Mouse (Mus musculus): ENCODE data around the gene Msi2. TPM values are rescaled to one million over a fixed set of nuclear protein-coding genes. Genes with fewer than 3 reads are reported as not detected.

Gene Msi2
- total RNA-seq, 2 experiments from 2014 or later = 116 to 121 TPM

- no peak for DNase-seq (ENCODE audit: low spot score in 2 of 2)
Observed at GRCm38 (mm10) chr11:88639862-88640261, 78.5 kb downstream of the Msi2 start.

- DNase-seq (ENCODE audit: low spot score in 2 of 2) = no peak
Observed at GRCm38 (mm10) chr11:88638936-88639542, 79.3 kb downstream of the Msi2 start.

- DNase-seq (ENCODE audit: low spot score in 2 of 2) = no peak
Observed at GRCm38 (mm10) chr11:88638254-88638653, 80.1 kb downstream of the Msi2 start.

GRCm38 (mm10) chr11:88636934-88637333 is 81.4 kb downstream of the Msi2 start:
- no peak for DNase-seq (ENCODE audit: low spot score in 2 of 2)

DNA sequence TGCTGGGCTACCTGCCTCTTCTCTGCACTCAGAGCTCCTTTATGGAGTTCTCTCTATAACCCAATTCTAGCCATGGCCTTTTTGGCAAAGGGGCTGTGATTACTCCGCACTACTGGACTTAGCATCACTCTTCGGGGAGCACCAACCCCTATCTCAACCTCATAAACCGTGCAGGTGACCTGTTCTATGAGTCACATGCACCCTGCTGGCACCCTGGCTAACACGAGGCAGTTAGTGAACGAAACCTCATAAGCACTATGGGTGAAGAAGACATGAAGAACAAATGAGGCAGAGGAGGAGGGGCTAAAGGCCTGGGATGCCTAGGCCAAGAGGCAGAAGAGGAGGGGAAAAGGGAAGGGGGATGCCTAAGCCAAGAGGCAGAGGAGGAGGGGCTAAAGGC is 82.0 kb downstream of the Msi2 start:
- DNase-seq (ENCODE audit: low spot score in 2 of 2) = no peak

DNA sequence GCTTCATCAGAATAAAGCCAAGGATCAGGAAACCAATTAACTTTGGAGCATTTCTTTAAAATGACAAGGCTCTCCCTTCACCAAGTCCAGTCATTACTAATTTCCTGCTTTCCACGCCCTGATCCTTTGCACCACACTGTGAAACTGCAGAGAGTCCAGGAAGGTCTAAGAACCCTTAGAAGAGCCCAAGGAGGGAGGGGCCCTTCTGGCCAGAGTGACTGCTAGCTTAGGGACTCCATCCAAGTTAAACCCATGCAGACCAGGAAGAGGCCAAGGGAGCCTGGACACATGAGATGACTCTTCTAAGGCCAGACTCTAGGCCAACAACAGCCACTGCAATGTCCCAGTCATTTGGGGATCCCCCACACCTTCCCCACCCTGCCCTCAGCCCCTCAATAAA is 83.7 kb downstream of the Msi2 start:
- DNase-seq (ENCODE audit: low spot score in 2 of 2) = no peak

GRCm38 (mm10) chr11:88631932-88632230 is 86.4 kb downstream of the Msi2 start:
- DNase-seq (ENCODE audit: low spot score in 2 of 2) = no peak

DNA sequence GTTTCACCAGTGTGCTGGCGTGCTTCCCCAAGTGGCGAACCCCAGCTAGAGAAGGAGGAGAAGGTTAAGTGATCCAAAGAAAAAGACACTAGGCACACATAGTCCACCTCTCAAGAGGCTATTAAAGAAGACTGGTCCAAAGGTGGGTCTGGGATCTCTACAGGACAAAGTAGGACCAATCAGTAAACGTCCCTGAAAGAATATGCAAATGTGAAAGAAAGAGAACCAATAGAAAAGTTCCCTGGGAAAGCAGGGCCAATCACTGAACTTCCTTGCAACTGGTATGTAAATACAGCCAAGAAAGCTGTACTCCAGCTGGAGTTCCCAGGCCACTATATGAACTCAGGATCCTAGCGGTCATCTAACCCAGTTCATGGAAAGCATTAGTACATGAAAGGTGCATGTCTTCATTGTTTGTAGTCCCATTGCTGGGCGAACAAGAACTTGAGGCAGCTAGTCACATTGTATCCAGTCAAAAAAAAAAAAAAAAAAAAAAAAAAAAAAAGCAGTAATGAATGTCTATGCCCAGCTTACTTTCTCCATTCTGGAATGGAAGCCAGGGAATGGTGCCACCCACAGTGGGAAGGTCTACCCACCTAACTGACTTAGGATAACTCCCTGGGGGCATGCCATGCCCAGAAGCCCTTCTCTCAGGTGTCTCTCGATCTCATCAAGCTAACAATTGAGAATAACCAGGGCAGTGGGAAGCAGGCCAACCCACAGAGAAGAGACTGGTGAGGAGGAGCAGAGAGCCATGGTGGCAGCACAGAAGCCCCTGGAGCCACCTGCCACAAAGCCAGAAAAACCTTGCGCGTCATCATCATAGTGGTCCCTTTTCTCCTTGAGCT is 87.0 kb downstream of the Msi2 start:
- no peak for DNase-seq (ENCODE audit: low spot score in 2 of 2)

GRCm38 (mm10) chr11:88629619-88630018 is 88.7 kb downstream of the Msi2 start:
- DNase-seq (ENCODE audit: low spot score in 2 of 2) = peak in 1 of 2 experiments; percentile 68

- DNase-seq (ENCODE audit: low spot score in 2 of 2) = no peak
Observed at GRCm38 (mm10) chr11:88629165-88629564, 89.1 kb downstream of the Msi2 start.

DNA sequence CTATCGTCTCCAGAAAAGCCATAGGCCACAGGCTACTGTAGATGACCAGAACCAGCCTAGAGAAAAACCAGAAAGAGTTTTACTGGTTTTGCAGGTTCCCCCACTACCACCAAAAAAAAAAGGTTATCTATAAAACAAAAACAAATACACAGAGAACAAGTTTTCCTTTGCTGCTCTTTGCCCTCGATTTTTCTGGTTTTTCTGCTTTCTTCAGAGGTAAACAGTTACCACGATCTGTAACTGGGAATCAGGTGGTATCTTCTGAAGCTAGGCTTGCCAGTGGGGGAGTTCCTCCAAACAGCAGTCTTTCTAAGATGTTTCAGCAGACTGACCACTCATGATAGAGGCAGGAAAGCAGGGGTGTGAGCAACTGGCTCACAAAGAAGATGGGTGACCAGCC is 89.6 kb downstream of the Msi2 start:
- no peak for DNase-seq (ENCODE audit: low spot score in 2 of 2)

DNA sequence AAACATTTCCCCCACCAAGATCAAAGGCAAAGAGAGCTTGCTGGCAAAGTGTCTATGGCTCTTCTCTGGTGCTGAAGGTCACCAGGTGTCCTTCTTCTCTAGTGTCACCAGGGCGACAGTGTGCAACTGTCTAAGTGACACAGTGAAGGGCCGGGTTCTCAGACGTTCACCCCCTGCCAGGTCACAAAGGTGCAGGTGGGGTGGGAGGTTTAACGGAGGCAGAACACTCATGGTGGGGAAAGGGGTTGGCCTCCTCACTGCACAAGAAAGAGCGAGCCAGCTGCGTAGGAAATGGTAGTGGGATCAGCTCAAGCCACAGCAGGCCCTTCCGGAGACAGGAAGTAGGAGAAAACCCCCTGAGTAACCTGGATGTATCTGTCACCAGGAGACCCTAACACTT is 91.0 kb downstream of the Msi2 start:
- DNase-seq (ENCODE audit: low spot score in 2 of 2) = no peak

DNA sequence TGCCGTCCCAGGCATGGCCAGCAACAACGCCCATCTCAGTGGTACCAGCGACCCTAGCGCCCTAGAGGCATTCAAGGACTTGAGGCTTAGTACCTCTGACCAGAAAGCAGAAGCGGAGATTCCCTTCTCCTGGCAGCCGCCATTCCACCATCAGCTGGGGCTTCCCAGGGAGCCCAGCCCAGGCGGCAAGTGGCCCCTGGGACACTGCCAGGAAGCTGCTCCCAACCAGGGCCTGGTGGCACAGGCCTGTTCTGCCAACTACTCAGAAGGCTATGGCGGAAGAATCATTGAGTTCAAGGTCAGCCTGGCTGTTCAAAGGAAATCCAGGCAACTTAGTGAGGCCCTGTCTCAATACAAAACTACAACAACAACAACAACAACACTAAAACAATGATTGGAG is 91.7 kb downstream of the Msi2 start:
- no peak for DNase-seq (ENCODE audit: low spot score in 2 of 2)

- no peak for DNase-seq (ENCODE audit: low spot score in 2 of 2)
Observed at GRCm38 (mm10) chr11:88626061-88626460, 92.3 kb downstream of the Msi2 start.

GRCm38 (mm10) chr11:88625063-88625462 is 93.2 kb downstream of the Msi2 start:
- DNase-seq (ENCODE audit: low spot score in 2 of 2) = no peak

DNA sequence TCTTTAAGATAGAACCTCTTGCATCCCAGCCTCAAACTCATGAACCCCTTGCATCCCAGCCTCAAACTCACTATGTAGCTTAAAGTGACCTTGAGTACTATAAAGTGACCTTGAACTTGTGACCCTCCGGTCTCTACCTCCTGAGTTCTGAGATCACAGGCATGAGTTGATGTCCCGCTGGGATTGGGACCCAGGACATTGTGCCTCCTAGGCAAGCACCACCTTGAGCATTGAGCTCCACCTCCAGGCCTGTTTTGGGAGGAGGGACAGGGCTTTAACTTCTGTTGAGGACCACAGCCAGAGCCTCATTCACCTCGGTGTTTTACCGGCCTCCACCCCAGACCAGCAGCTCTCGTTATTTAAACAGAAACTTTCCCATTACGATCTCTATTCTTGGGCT is 93.7 kb downstream of the Msi2 start:
- DNase-seq (ENCODE audit: low spot score in 2 of 2) = no peak

GRCm38 (mm10) chr11:88623671-88624070 is 94.6 kb downstream of the Msi2 start:
- DNase-seq (ENCODE audit: low spot score in 2 of 2) = no peak

GRCm38 (mm10) chr11:88622496-88622895 is 95.8 kb downstream of the Msi2 start:
- no peak for DNase-seq (ENCODE audit: low spot score in 2 of 2)

DNA sequence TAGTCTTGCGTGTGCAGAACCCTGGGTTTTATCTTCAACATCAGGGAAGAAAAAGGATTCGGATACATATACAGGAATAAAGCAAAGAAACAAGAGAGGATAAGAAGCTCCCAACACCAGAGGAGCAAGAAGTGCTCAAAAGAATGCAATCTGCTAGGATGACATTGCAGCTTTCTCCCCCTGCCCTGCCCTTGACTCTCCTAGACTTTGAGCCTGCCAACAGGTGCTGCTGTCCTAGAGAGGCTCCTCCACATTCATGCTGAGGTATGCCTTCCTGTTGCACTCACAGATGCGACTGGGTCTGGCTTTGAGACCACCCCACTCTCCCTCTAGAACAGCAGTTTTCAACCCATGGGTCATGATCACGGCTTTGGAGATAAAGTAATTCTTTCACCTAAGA is 96.5 kb downstream of the Msi2 start:
- DNase-seq (ENCODE audit: low spot score in 2 of 2) = no peak

DNA sequence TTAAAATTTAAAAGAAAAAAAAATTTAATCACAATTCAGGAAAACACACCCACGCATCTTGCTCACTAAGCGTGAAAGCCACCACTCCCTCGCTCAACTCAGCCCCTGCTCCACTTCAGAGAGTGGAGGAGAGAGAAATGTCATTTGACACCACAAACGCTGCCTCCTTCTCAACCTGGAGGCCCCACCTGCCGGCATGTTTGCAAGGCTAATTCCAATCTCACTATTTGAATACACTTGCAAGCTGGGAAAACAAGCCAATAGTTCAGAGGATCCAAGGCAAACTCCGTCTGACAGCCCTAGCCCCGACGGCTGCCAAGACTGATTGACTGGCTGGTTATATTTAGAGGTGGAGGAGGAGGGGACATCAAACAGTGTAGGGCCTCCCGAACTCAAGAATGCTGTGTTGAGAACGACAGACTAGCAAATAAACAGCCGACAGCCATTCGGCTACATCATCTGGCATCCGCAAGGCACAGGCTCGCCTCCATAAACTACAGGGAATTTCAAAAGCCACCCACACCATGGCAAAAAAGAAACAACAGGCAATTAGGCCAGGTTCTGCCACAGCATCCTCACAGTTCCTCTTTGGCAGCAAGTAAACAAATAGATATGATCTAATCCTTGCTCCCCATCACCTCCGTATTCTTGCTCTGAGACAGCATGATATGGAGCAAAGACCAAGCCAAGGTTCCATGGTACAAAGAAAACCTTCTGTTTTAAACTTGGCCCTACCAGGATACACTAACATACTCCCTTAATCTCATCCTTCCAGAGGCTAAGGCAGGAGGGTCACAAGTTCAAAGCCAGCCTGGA is 97.9 kb downstream of the Msi2 start:
- peak; percentile 54 to 65 for DNase-seq (ENCODE audit: low spot score in 2 of 2)

- no peak for DNase-seq (ENCODE audit: low spot score in 2 of 2)
Observed at GRCm38 (mm10) chr11:88619468-88620157, 98.7 kb downstream of the Msi2 start.

Data from layer of hippocampus, postnatal 14 days (tissue).